ENCODE assay signal across 8 mouse cellular contexts in the genomic region with DNA sequence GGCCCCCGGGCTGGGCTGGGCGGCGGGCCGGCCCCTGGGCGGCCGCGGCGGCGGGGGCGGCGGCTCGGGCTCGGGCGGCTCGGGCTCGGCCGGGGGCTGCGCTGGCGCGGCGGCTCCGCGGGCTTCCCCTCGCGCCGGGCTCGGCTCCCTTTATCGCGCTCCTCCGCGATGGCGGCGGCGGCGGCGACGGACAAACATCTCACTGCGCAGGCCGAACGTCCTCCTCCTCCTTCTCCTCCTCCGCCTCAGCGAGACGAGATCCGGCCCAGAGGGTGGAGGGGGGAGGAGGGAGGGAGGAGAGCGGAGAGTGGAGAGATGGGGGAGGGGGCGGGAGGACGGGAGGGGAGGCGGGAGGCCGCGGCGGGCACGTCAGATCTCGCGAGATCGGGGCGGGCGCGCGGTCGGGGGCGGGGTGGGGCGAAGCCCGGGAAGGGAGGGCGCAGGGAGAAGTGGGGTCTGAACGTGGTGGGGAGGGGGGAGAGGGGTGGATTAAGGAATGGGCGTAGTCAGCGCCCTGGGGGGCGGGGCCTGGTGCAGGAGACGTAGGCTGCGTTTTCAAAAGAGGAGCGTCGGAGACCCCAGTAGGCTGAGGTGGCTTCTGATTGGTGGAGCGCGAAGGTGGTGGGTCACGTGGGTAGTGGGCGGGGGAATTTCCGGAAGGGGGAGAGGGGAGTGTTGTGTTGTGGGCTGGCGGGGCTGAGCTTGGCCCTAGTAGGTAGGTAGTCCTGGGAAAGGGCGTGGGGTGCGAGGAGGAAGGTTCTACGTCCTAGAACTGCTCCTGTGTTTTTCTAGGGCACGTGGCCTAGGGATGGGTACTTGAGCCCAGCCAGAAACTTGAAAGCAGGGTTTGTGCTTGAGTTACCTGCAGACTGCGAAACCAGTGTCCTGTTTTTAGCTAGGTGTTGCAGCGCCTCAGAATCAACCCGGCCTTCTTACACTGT. TPM values are rescaled to one million over a fixed set of nuclear protein-coding genes. Genes with fewer than 3 reads are reported as not detected.
DNase-seq lines count a peak whose midpoint lies in the region; ATAC-seq and TF ChIP-seq lines count a peak whose summit lies in the region.

Gene Cul3, minus strand, starts transcription at position 45 of the 941 bp plus-strand sequence.

- TF ChIP-seq CTCF in kidney, postnatal 0 days (IDR thresholded peaks at IDR 0.05; ENCODE audit: low read depth), result no peak

- H3K4me3 ChIP-seq in heart, embryonic 12.5 days, result peak within 1 kb of the TSS; percentile 86
- peak within 1 kb of the TSS; percentile 98 for H3K4me3 ChIP-seq in kidney, postnatal 0 days (replicated peaks; ENCODE audit: low read depth, low read length)
- H3K4me3 ChIP-seq in liver, embryonic 11.5 days (ENCODE audit: low read depth, low read length), result peak within 1 kb of the TSS; percentile 86
- peak within 1 kb of the TSS; percentile 84 for H3K4me3 ChIP-seq in stomach, embryonic 14.5 days (ENCODE audit: low read depth, low read length)

- no peaks in the 10 kb centered on the region for H3K9me3 ChIP-seq in heart, embryonic 12.5 days (replicated peaks)
- no peaks in the 10 kb centered on the region for H3K9me3 ChIP-seq in kidney, postnatal 0 days (replicated peaks; ENCODE audit: low read length)
- H3K9me3 ChIP-seq in liver, embryonic 11.5 days (ENCODE audit: control insufficient read depth, low read length), result no peaks in the 10 kb centered on the region
- no peaks in the 10 kb centered on the region for H3K9me3 ChIP-seq in stomach, embryonic 14.5 days (ENCODE audit: control insufficient read depth, low read depth, low read length)

- H3K4me1 ChIP-seq in heart, embryonic 12.5 days (replicated peaks), result peaks cover 6% of the 10 kb centered on the region
- no peaks in the 10 kb centered on the region for H3K4me1 ChIP-seq in kidney, postnatal 0 days (replicated peaks; ENCODE audit: insufficient read depth, low read length)
- H3K4me1 ChIP-seq in liver, embryonic 11.5 days (replicated peaks; ENCODE audit: control insufficient read depth, insufficient read depth, low read length), result peaks cover 10% of the 10 kb centered on the region
- H3K4me1 ChIP-seq in stomach, embryonic 14.5 days (ENCODE audit: control insufficient read depth, insufficient read depth, low read length), result peaks cover 8% of the 10 kb centered on the region

- H3K9ac ChIP-seq in heart, embryonic 12.5 days, result peak within 1 kb of the TSS; percentile 99
- peak within 1 kb of the TSS; percentile 99 for H3K9ac ChIP-seq in kidney, postnatal 0 days (ENCODE audit: low read depth, low read length)
- peak within 1 kb of the TSS; percentile 97 for H3K9ac ChIP-seq in liver, embryonic 11.5 days (ENCODE audit: low read depth, low read length)
- H3K9ac ChIP-seq in stomach, embryonic 14.5 days (replicated peaks; ENCODE audit: low read depth, low read length), result peak within 1 kb of the TSS; percentile 97

- H3K4me2 ChIP-seq in heart, embryonic 12.5 days, result peak within 1 kb of the TSS; percentile 88
- peak within 1 kb of the TSS; percentile 74 for H3K4me2 ChIP-seq in kidney, postnatal 0 days (ENCODE audit: low read length)
- peak within 1 kb of the TSS; percentile 94 for H3K4me2 ChIP-seq in liver, embryonic 11.5 days
- peak within 1 kb of the TSS; percentile 79 for H3K4me2 ChIP-seq in stomach, embryonic 14.5 days (replicated peaks; ENCODE audit: low read depth, low read length)

- 6% methylated on average over 71 of the region's 85 CpGs for WGBS in heart, embryonic 12.5 days
- WGBS in kidney, postnatal 0 days, result 2% methylated on average over 68 of the region's 85 CpGs
- under 1% methylated on average over 73 of the region's 85 CpGs for WGBS in liver, embryonic 11.5 days
- under 1% methylated on average over 59 of the region's 85 CpGs for WGBS in stomach, embryonic 14.5 days

- peak; percentile 87 for ATAC-seq in erythroid progenitor cell, adult 5-6 weeks (replicated peaks; ENCODE audit: low FRiP score, poor library complexity, severe bottlenecking)
- peak; percentile 97 for ATAC-seq in heart, embryonic 12.5 days (ENCODE audit: insufficient number of reproducible peaks, low FRiP score)
- ATAC-seq in kidney, postnatal 0 days (replicated peaks; ENCODE audit: low FRiP score, low read depth), result peak; percentile 97
- peak; percentile 89 for ATAC-seq in liver, embryonic 11.5 days (replicated peaks; ENCODE audit: low FRiP score)
- peak; percentile 97 for ATAC-seq in stomach, embryonic 14.5 days (ENCODE audit: insufficient number of reproducible peaks, insufficient read depth, low FRiP score, low read depth)

- no peaks in the 10 kb centered on the region for H3K27me3 ChIP-seq in heart, embryonic 12.5 days (replicated peaks)
- no peaks in the 10 kb centered on the region for H3K27me3 ChIP-seq in kidney, postnatal 0 days (ENCODE audit: insufficient read depth, low read length)
- no peaks in the 10 kb centered on the region for H3K27me3 ChIP-seq in liver, embryonic 11.5 days (replicated peaks; ENCODE audit: control insufficient read depth, insufficient read depth, low read length)
- H3K27me3 ChIP-seq in stomach, embryonic 14.5 days (ENCODE audit: control insufficient read depth, insufficient read depth, low read length), result no peaks in the 10 kb centered on the region

- DNase-seq in CD4-positive helper T cell, adult 2 months (ENCODE audit: low read depth, low spot score), result peak; percentile 97
- DNase-seq in brain, embryonic 18.5 days (ENCODE audit: low read depth, low spot score), result peak; percentile 96
- peak; percentile 99 for DNase-seq in kidney, postnatal 0 days (ENCODE audit: low spot score)
- peak; percentile 92 for DNase-seq in liver, embryonic 11.5 days (ENCODE audit: low spot score)
- DNase-seq in naive thymus-derived CD4-positive, alpha-beta T cell, adult 2 months (ENCODE audit: low read depth), result peak; percentile 98

- peak within 1 kb of the TSS; percentile 99 for H3K27ac ChIP-seq in heart, embryonic 12.5 days (ENCODE audit: poor library complexity, severe bottlenecking)
- H3K27ac ChIP-seq in kidney, postnatal 0 days, result peak within 1 kb of the TSS; percentile 100
- H3K27ac ChIP-seq in liver, embryonic 11.5 days (ENCODE audit: low read depth, low read length), result peak within 1 kb of the TSS; percentile 97
- peak within 1 kb of the TSS; percentile 98 for H3K27ac ChIP-seq in stomach, embryonic 14.5 days (ENCODE audit: low read length)

- H3K36me3 ChIP-seq in heart, embryonic 12.5 days, result no peaks in the 10 kb centered on the region
- no peaks in the 10 kb centered on the region for H3K36me3 ChIP-seq in kidney, postnatal 0 days (ENCODE audit: insufficient read depth, low read length)
- no peaks in the 10 kb centered on the region for H3K36me3 ChIP-seq in liver, embryonic 11.5 days (ENCODE audit: control insufficient read depth, insufficient read depth, low read length)
- no peaks in the 10 kb centered on the region for H3K36me3 ChIP-seq in stomach, embryonic 14.5 days (ENCODE audit: control insufficient read depth, insufficient read depth, low read length)

RNA-seq across cellular contexts. Expression of gene Cul3, which starts in this region (rescaled TPM):
- total RNA-seq in erythroid progenitor cell, adult 5-6 weeks (2015; ENCODE audit: low replicate concordance), result 81.8 and 143 TPM in 2 replicates
- 122 and 152 TPM in 2 replicates for total RNA-seq in erythroid progenitor cell, adult 5-6 weeks (2017; ENCODE audit: low replicate concordance)
- 20.4 and 21.4 TPM in 2 replicates for polyA plus RNA-seq in heart, embryonic 12.5 days (2016; fragmentation: Nextera tagmentation; extraction: Ambion mirVana)
- polyA plus RNA-seq in kidney, postnatal 0 days (2015; fragmentation: Nextera tagmentation; extraction: Ambion mirVana), result 42.4 and 43.2 TPM in 2 replicates
- polyA plus RNA-seq in liver, embryonic 11.5 days (2014; fragmentation: Nextera tagmentation; extraction: Ambion mirVana), result 33.5 and 35.7 TPM in 2 replicates
- 51.7 and 57.0 TPM in 2 replicates for polyA plus RNA-seq in stomach, embryonic 14.5 days (2014; fragmentation: Nextera tagmentation; extraction: Ambion mirVana)

Comparison
In these comparisons a context has a peak if more than half of its experiments do, and no peak if none do; other contexts are left out.
1. Peak in every context shown above with its lines: DNase-seq, ATAC-seq, H3K4me3 ChIP-seq and H3K27ac ChIP-seq.